Mouse (Mus musculus) heart, embryonic 14.5 days (tissue): ENCODE data around the gene Cd5l. TPM values are rescaled to one million over a fixed set of nuclear protein-coding genes. Genes with fewer than 3 reads are reported as not detected.

Experiments
- ATAC-seq: fragments of 200-750 bp; cut with Nextera tagmentation; 2 replicates; pipeline ENCODE4 v1.8.0; 2017; ENCODE audit warnings: low read depth, moderate TSS enrichment; ENCODE audit not compliant: insufficient number of reproducible peaks, insufficient read depth, low FRiP score
- H3K27ac ChIP-seq, 2 experiments: fragments of 200-500 bp in 1 of 2; fragments of 300-500 bp in 1 of 2; sonication (generic) in 1 of 2; replicated peaks in 1 of 2; 2 replicates each; pipeline ENCODE4 v1.5.1; 2012 to 2014; ENCODE audit warnings: low read depth in 2 of 2, low read length in 2 of 2, control low read depth in 1 of 2, mild to moderate bottlenecking in 1 of 2, mixed read lengths in 1 of 2; ENCODE audit not compliant: control insufficient read depth in 1 of 2, insufficient read depth in 1 of 2
- H3K27me3 ChIP-seq: fragments of 300-500 bp; sonication (generic); 2 replicates; pipeline ENCODE4 v1.6.1; 2014; ENCODE audit warnings: mild to moderate bottlenecking, low read length, control low read depth; ENCODE audit not compliant: control insufficient read depth, insufficient read depth
- H3K36me3 ChIP-seq: fragments of 300-500 bp; sonication (generic); 2 replicates; pipeline ENCODE4 v1.6.1; 2014; ENCODE audit warnings: mild to moderate bottlenecking, control low read depth, low read length, mixed read lengths; ENCODE audit not compliant: control insufficient read depth, insufficient read depth
- H3K4me1 ChIP-seq, 2 experiments: fragments of 200-500 bp in 1 of 2; fragments of 300-500 bp in 1 of 2; sonication (generic) in 1 of 2; 2 replicates each; pipeline ENCODE4 v1.6.1; 2012 to 2014; ENCODE audit warnings: low read length in 2 of 2, control low read depth in 1 of 2, mixed read lengths in 1 of 2; ENCODE audit not compliant: control insufficient read depth in 2 of 2, insufficient read depth in 2 of 2
- H3K4me2 ChIP-seq: fragments of 300-500 bp; sonication (generic); 2 replicates; pipeline ENCODE4 v1.6.1; 2014; ENCODE audit warnings: mild to moderate bottlenecking, low read length
- H3K4me3 ChIP-seq, 2 experiments: fragments of 200-500 bp in 1 of 2; fragments of 300-500 bp in 1 of 2; sonication (generic) in 1 of 2; 2 replicates each; pipeline ENCODE4 v1.5.1; 2012 to 2014; ENCODE audit warnings: low read length in 2 of 2, mild to moderate bottlenecking in 2 of 2, control low read depth in 1 of 2, low read depth in 1 of 2, moderate library complexity in 1 of 2; ENCODE audit not compliant: control insufficient read depth in 1 of 2, insufficient read depth in 1 of 2
- H3K9ac ChIP-seq: fragments of 300-500 bp; sonication (generic); 2 replicates; pipeline ENCODE4 v1.6.1; 2014; ENCODE audit warnings: mild to moderate bottlenecking, low read length
- H3K9me3 ChIP-seq: fragments of 300-500 bp; sonication (generic); 2 replicates; pipeline ENCODE4 v1.6.1; 2016; ENCODE audit warnings: low read length, control low read depth; ENCODE audit not compliant: control insufficient read depth
- WGBS: fragments of 180-500 bp; shearing (Covaris S2); extraction: QIAGEN DNeasy Blood & Tissue Kit; methylation state at CpG from one replicate; pipeline ENCODE4 v1.1.7; 2014; 5-methylcytosine and 5-hydroxymethylcytosine counted together
- polyA plus RNA-seq: library from polyadenylated mRNA; unstranded; fragments of >200 nt; fragmentation: Nextera tagmentation; extraction: Ambion mirVana; gene quantifications from 2 replicates; pipeline ENCODE4 v1.2.1, GENCODE M21; 2014

The Cd5l gene
- polyA plus RNA-seq, 1 experiment from 2014 or later, result not detected

DNA sequence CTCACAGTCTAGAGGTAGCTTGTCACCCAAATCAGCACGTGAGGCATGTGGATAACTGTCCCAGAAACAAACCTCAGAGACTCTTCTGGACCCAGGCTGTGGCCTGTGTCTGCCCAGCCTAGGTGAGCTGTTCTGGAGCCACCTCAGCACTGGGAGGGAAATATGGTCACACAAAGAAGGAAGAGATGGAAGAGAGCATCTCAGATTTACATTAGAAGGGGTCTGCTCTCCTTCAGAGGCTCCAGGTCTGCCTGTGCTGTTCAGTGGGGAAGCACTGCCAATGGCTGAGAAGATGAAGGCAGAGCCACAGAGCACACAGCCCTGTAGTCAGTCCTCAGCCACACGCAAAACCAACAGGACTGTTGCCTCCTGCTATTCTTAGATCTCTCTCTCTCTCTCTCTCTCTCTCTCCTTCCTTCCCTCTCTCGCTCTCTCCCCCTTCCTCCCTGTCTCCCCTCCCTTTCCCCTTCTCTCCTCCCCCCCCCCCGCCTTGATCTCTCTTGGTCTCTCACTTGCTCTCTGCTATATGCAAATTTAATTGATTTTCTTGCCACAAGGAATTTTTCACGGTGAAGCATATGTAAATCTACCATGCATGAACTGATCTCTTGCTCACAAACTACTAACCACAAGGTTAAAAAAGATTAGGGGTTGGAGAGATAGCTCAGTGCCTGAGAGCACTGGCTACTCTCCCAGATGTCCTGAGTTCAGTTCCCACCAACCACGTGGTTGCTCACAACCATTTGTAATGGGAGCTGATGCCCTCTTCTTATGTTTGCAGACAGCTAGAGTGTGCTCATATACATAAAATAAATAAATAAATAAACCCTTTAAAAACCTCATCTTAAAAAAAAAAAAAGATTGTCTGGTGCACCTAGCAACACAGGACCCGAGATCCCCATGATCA lies 24.4 kb downstream of the Cd5l start:
- Histone ChIP-seq H3K9me3 (no peaks in the 10 kb centered on the region), H3K9ac (no peak overlapping the region), H3K4me1 (peaks cover 0 to 4% of the 10 kb centered on the region in 2 experiments; a peak in 2 of 4 replicates), H3K36me3 (no peaks in the 10 kb centered on the region), H3K27me3 (no peaks in the 10 kb centered on the region), H3K27ac (no peak overlapping the region), H3K4me2 (no peak overlapping the region), H3K4me3 (no peak overlapping the region)
- 58% methylated on average over 7 of the region's 7 CpGs for WGBS
- ATAC-seq, result no peak

GRCm38 (mm10) chr3:87383308-87383707 lies 25.6 kb downstream of the Cd5l start:
- Histone ChIP-seq H3K9ac (no peak overlapping the region), H3K9me3 (no peaks in the 10 kb centered on the region), H3K27ac (no peak overlapping the region), H3K27me3 (no peaks in the 10 kb centered on the region), H3K36me3 (no peaks in the 10 kb centered on the region), H3K4me1 (no peaks in the 10 kb centered on the region), H3K4me3 (no peak overlapping the region), H3K4me2 (no peak overlapping the region)
- ATAC-seq, result no peak
- 89% methylated on average over 3 of the region's 3 CpGs for WGBS

DNA sequence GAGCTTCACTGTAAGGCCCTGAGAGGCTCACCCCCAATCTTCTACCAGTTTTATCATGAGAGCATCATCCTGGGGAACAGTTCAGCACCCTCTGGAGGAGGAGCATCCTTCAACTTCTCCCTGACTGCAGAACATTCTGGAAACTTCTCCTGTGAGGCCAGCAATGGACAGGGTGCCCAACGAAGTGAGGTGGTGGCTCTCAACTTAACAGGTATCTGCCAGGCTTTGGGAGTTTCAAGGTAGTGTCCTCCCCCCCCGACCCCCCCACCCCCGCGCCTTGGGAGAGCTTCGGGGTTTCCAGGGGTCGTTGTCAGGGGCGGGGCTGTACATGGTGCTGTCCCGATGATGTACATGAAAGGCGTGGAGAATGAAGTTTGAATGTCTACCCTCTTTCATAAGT lies 27.4 kb downstream of the Cd5l start:
- no peak; the same call in 1 of the 2 replicates for ATAC-seq
- Histone ChIP-seq H3K4me3 (no peak overlapping the region), H3K9me3 (no peaks in the 10 kb centered on the region), H3K4me1 (no peaks in the 10 kb centered on the region), H3K36me3 (no peaks in the 10 kb centered on the region), H3K4me2 (no peak overlapping the region), H3K9ac (no peak overlapping the region), H3K27me3 (no peaks in the 10 kb centered on the region), H3K27ac (no peak overlapping the region)
- WGBS, result 78% methylated on average over 9 of the region's 9 CpGs

GRCm38 (mm10) chr3:87390935-87391334 lies 33.3 kb downstream of the Cd5l start:
- H3K27ac ChIP-seq, result peak overlapping the region in 1 of 2 experiments; percentile 55; a peak in 1 of 4 replicates
- WGBS, result 90% methylated on average over 1 of the region's 1 CpGs
- ATAC-seq, result no peak
- H3K4me3 ChIP-seq, result no peak overlapping the region
- no peak overlapping the region for H3K9ac ChIP-seq
- H3K4me1 ChIP-seq, result no peaks in the 10 kb centered on the region; a peak in 1 of 4 replicates
- H3K4me2 ChIP-seq, result no peak overlapping the region
- H3K27me3 ChIP-seq, result no peaks in the 10 kb centered on the region
- no peaks in the 10 kb centered on the region for H3K36me3 ChIP-seq
- H3K9me3 ChIP-seq, result no peaks in the 10 kb centered on the region

- WGBS, result 49% methylated on average over 4 of the region's 4 CpGs
- no peaks in the 10 kb centered on the region for H3K36me3 ChIP-seq
Measured at GRCm38 (mm10) chr3:87398809-87399208, 41.1 kb downstream of the Cd5l start.

GRCm38 (mm10) chr3:87399906-87400305 lies 42.2 kb downstream of the Cd5l start:
- ATAC-seq, result no peak
- Histone ChIP-seq H3K4me2 (no peak overlapping the region), H3K27me3 (no peaks in the 10 kb centered on the region), H3K36me3 (no peaks in the 10 kb centered on the region), H3K4me1 (no peaks in the 10 kb centered on the region), H3K27ac (no peak overlapping the region), H3K9ac (no peak overlapping the region), H3K9me3 (no peaks in the 10 kb centered on the region), H3K4me3 (no peak overlapping the region)
- WGBS, result 76% methylated on average over 4 of the region's 4 CpGs

More at GRCm38 (mm10) chr3:87398809-87399208, 41.1 kb downstream of the Cd5l start:
- Histone ChIP-seq H3K9me3 (no peaks in the 10 kb centered on the region), H3K4me2 (no peak overlapping the region), H3K9ac (no peak overlapping the region), H3K27ac (no peak overlapping the region), H3K4me3 (no peak overlapping the region), H3K4me1 (no peaks in the 10 kb centered on the region), H3K27me3 (no peaks in the 10 kb centered on the region)
- no peak for ATAC-seq

DNA sequence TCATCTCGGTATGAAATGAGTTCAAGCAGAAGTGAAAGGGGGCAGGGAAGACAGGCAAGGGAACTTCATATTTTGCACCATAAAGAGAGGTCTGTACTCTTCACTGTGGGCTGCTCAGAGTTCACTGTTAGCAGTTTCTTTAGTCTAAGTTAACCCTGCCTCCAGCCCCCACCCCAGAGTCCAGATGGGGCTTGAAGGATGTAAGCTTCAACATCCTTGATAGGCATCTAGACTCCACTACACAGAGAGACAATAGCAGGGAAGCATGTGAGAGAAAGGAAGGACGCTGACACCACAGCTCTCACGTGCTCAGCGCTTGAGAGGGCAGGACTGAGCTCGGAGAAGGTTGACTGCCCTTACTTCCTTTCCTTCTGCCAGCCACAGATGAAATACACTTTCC lies 43.6 kb downstream of the Cd5l start:
- H3K9ac ChIP-seq, result no peak overlapping the region

More for the DNA sequence above, 43.6 kb downstream of the Cd5l start:
- ATAC-seq, result no peak
- H3K4me1 ChIP-seq, result no peaks in the 10 kb centered on the region
- H3K9me3 ChIP-seq, result no peaks in the 10 kb centered on the region
- no peak overlapping the region for H3K27ac ChIP-seq
- WGBS, result 46% methylated on average over 5 of the region's 5 CpGs
- no peaks in the 10 kb centered on the region for H3K27me3 ChIP-seq
- no peak overlapping the region for H3K4me2 ChIP-seq
- H3K4me3 ChIP-seq, result no peak overlapping the region
- H3K36me3 ChIP-seq, result no peaks in the 10 kb centered on the region
